Mouse (Mus musculus) hindbrain, embryonic 13.5 days (tissue): Measurements from ENCODE around the gene Atp8a1. TPM values are rescaled to one million over a fixed set of nuclear protein-coding genes. Genes with fewer than 3 reads are reported as not detected.
A peak's percentile ranks its signal among the peaks of the same experiment; 100 is the strongest.

Experiments used
- ATAC-seq: fragments of 200-750 bp; cut with Nextera tagmentation; 2 replicates; pipeline ENCODE4 v1.8.0; 2017; ENCODE audit warnings: moderate TSS enrichment; ENCODE audit not compliant: low FRiP score
- H3K27ac ChIP-seq: fragments of 300-500 bp; sonication (generic); 2 replicates; pipeline ENCODE4 v1.5.1; 2015; ENCODE audit warnings: inconsistent platforms, mild to moderate bottlenecking, moderate library complexity
- H3K27me3 ChIP-seq: fragments of 300-500 bp; sonication (generic); 2 replicates; pipeline ENCODE4 v1.6.1; 2015; ENCODE audit warnings: mild to moderate bottlenecking, inconsistent platforms
- H3K36me3 ChIP-seq: fragments of 300-500 bp; sonication (generic); 2 replicates; pipeline ENCODE4 v1.6.1; 2015; ENCODE audit warnings: mild to moderate bottlenecking, inconsistent platforms
- H3K4me1 ChIP-seq: fragments of 300-500 bp; sonication (generic); replicated peaks from 2 replicates; pipeline ENCODE4 v1.6.1; 2015; ENCODE audit warnings: inconsistent platforms
- H3K4me2 ChIP-seq: fragments of 300-500 bp; sonication (generic); 2 replicates; pipeline ENCODE4 v1.6.1; 2015; ENCODE audit warnings: inconsistent platforms, mild to moderate bottlenecking, moderate library complexity
- H3K4me3 ChIP-seq: fragments of 300-500 bp; sonication (generic); 2 replicates; pipeline ENCODE4 v1.5.1; 2015; ENCODE audit warnings: mild to moderate bottlenecking, inconsistent platforms
- H3K9ac ChIP-seq: fragments of 300-500 bp; sonication (generic); 2 replicates; pipeline ENCODE4 v1.6.1; 2015; ENCODE audit warnings: mild to moderate bottlenecking, inconsistent platforms
- H3K9me3 ChIP-seq: fragments of 300-500 bp; sonication (generic); 2 replicates; pipeline ENCODE4 v1.6.1; 2016; ENCODE audit warnings: inconsistent platforms
- WGBS: fragments of 180-500 bp; shearing (Covaris S2); methylation state at CpG from one replicate; pipeline ENCODE4 v1.1.7; 2015; 5-methylcytosine and 5-hydroxymethylcytosine counted together
- polyA plus RNA-seq: library from polyadenylated mRNA; unstranded; fragments of >200 nt; fragmentation: Nextera tagmentation; extraction: Ambion mirVana; gene quantifications from 2 replicates; pipeline ENCODE4 v1.2.1, GENCODE M21; 2015

Gene Atp8a1
- polyA plus RNA-seq, 1 experiment from 2014 or later: 43.8 TPM

- 65% methylated on average over 5 of the region's 5 CpGs for WGBS
- no peak for ATAC-seq
Observed at GRCm38 (mm10) chr5:67654572-67654971, 192.7 kb downstream of the Atp8a1 start.

DNA sequence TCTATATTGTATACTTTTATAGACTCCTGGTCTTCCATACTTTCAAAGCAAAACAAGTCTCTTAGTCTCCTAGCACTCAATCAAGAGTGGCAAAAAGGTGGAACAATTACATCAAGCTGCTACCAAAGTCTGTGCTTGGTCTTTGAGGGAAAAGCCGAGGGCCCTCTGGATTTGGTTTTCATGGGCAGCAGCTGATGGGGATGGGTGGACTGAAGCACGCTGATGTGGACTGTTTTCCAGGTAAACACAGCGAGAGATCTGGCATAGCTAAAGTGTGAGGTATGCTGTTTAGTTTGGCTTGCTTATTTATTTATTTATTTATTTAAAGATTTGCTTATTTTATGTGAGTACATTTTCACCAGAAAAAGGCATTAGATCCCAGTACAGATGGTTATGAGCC, 193.7 kb downstream of the Atp8a1 start:
- H3K36me3 ChIP-seq: peaks cover 52% of the 10 kb centered on the region
- ATAC-seq: no peak
- H3K4me3 ChIP-seq: no peak overlapping the region
- peaks cover 6% of the 10 kb centered on the region; the same call in 1 of the 2 replicates for H3K4me1 ChIP-seq
- 97% methylated on average over 3 of the region's 3 CpGs for WGBS
- H3K27me3 ChIP-seq: peaks cover 22% of the 10 kb centered on the region
- no peak overlapping the region for H3K4me2 ChIP-seq
- no peaks in the 10 kb centered on the region for H3K9me3 ChIP-seq
- no peak overlapping the region for H3K9ac ChIP-seq
- no peak overlapping the region for H3K27ac ChIP-seq

More at GRCm38 (mm10) chr5:67654572-67654971, 192.7 kb downstream of the Atp8a1 start:
- Histone ChIP-seq H3K27ac (no peak overlapping the region), H3K4me3 (no peak overlapping the region), H3K9me3 (no peaks in the 10 kb centered on the region), H3K27me3 (peaks cover 31% of the 10 kb centered on the region), H3K36me3 (peaks cover 46% of the 10 kb centered on the region), H3K4me1 (peaks cover 6% of the 10 kb centered on the region; the same call in 1 of the 2 replicates), H3K4me2 (no peak overlapping the region), H3K9ac (no peak overlapping the region)

- Histone ChIP-seq H3K4me1 (peaks cover 6% of the 10 kb centered on the region; the same call in 1 of the 2 replicates), H3K4me2 (no peak overlapping the region), H3K36me3 (peaks cover 63% of the 10 kb centered on the region), H3K27me3 (peaks cover 22% of the 10 kb centered on the region), H3K4me3 (no peak overlapping the region), H3K9me3 (no peaks in the 10 kb centered on the region), H3K9ac (no peak overlapping the region), H3K27ac (no peak overlapping the region)
- ATAC-seq: no peak
- WGBS: 93% methylated on average over 4 of the region's 4 CpGs
Observed at GRCm38 (mm10) chr5:67652468-67652867, 194.8 kb downstream of the Atp8a1 start.

GRCm38 (mm10) chr5:67650021-67650420, 197.2 kb downstream of the Atp8a1 start:
- no peaks in the 10 kb centered on the region for H3K9me3 ChIP-seq
- H3K4me2 ChIP-seq: no peak overlapping the region
- H3K27ac ChIP-seq: no peak overlapping the region
- H3K9ac ChIP-seq: no peak overlapping the region
- peaks cover 18% of the 10 kb centered on the region for H3K27me3 ChIP-seq
- H3K4me3 ChIP-seq: no peak overlapping the region
- WGBS: 86% methylated on average over 5 of the region's 5 CpGs
- ATAC-seq: no peak
- peaks cover 73% of the 10 kb centered on the region for H3K36me3 ChIP-seq
- H3K4me1 ChIP-seq: no peaks in the 10 kb centered on the region

- WGBS: 96% methylated on average over 4 of the region's 4 CpGs
- no peak overlapping the region for H3K27ac ChIP-seq
- H3K27me3 ChIP-seq: peaks cover 15% of the 10 kb centered on the region; the same call in 1 of the 2 replicates
- H3K4me2 ChIP-seq: no peak overlapping the region
- no peaks in the 10 kb centered on the region for H3K9me3 ChIP-seq
- ATAC-seq: no peak
- peaks cover 73% of the 10 kb centered on the region for H3K36me3 ChIP-seq
- no peak overlapping the region for H3K9ac ChIP-seq
- H3K4me3 ChIP-seq: no peak overlapping the region
- no peaks in the 10 kb centered on the region for H3K4me1 ChIP-seq
Observed at GRCm38 (mm10) chr5:67649156-67649555, 198.1 kb downstream of the Atp8a1 start.

- Histone ChIP-seq H3K4me3 (no peak overlapping the region), H3K4me2 (no peak overlapping the region), H3K9me3 (no peaks in the 10 kb centered on the region), H3K36me3 (peaks cover 75% of the 10 kb centered on the region), H3K4me1 (no peaks in the 10 kb centered on the region), H3K27me3 (0 out of 2 replicates have a peak, but pooled peaks cover 11% of the 10 kb centered on the region), H3K27ac (no peak overlapping the region), H3K9ac (no peak overlapping the region)
- WGBS: 82% methylated on average over 21 of the region's 21 CpGs
- ATAC-seq: no peak
Observed at GRCm38 (mm10) chr5:67647568-67647967, 199.7 kb downstream of the Atp8a1 start.

- H3K9ac ChIP-seq: no peak overlapping the region
- peaks cover 72% of the 10 kb centered on the region for H3K36me3 ChIP-seq
- WGBS: 89% methylated on average over 20 of the region's 20 CpGs
- no peak for ATAC-seq
- no peaks in the 10 kb centered on the region for H3K4me1 ChIP-seq
- no peak overlapping the region for H3K4me3 ChIP-seq
- H3K4me2 ChIP-seq: no peak overlapping the region
- no peak overlapping the region for H3K27ac ChIP-seq
- 0 out of 2 replicates have a peak, but pooled peaks cover 11% of the 10 kb centered on the region for H3K27me3 ChIP-seq
- no peaks in the 10 kb centered on the region for H3K9me3 ChIP-seq
Observed at GRCm38 (mm10) chr5:67646756-67647529, 200.3 kb downstream of the Atp8a1 start.

- Histone ChIP-seq H3K9ac (no peak overlapping the region), H3K4me1 (0 out of 2 replicates have a peak, but pooled peaks cover 3% of the 10 kb centered on the region), H3K4me3 (no peak overlapping the region), H3K27ac (no peak overlapping the region), H3K9me3 (no peaks in the 10 kb centered on the region), H3K36me3 (peaks cover 42% of the 10 kb centered on the region), H3K27me3 (peaks cover 8% of the 10 kb centered on the region; the same call in 1 of the 2 replicates), H3K4me2 (no peak overlapping the region)
- no peak for ATAC-seq
- WGBS: 96% methylated on average over 5 of the region's 5 CpGs
Observed at GRCm38 (mm10) chr5:67643537-67644255, 203.5 kb downstream of the Atp8a1 start.

DNA sequence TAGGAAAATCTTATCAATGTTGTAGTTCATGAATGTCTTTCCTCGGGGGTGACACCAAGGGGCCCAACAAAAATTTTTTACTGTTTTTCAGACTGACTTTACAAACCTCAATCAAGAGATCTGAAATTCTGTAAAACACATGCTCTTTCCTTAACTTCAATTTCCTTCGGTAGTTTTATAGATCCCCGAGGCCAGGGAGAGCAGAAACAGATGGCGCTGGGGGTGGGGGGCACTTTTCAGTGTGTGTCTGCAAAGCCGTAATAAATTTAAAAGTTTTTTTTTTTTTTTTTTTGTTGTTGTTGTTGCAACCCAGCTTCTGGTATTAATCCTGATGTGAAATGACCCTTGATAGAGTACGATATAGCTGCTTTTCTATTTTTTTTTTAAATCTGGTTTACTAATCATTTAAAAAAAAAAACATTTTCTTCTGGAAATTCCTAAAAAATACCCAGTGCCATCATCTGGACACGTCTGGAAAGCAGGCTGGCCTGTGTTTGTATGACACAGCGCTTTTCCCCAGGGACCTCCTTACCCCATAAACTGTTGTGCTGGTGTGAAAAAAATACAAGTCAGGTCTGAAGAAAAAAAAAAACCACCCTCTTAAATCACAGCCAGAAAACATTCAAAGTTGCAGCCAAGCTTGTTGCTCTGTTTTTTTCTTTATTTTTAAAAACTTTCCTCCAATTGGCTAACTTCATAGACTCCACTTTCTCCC, 205.7 kb downstream of the Atp8a1 start:
- Histone ChIP-seq H3K4me2 (no peak overlapping the region), H3K9me3 (no peaks in the 10 kb centered on the region), H3K36me3 (peaks cover 31% of the 10 kb centered on the region), H3K27ac (no peak overlapping the region), H3K9ac (no peak overlapping the region), H3K27me3 (peaks cover 3% of the 10 kb centered on the region; the same call in 1 of the 2 replicates), H3K4me1 (0 out of 2 replicates have a peak, but pooled peaks cover 3% of the 10 kb centered on the region), H3K4me3 (no peak overlapping the region)
- no peak for ATAC-seq
- 57% methylated on average over 8 of the region's 8 CpGs for WGBS

DNA sequence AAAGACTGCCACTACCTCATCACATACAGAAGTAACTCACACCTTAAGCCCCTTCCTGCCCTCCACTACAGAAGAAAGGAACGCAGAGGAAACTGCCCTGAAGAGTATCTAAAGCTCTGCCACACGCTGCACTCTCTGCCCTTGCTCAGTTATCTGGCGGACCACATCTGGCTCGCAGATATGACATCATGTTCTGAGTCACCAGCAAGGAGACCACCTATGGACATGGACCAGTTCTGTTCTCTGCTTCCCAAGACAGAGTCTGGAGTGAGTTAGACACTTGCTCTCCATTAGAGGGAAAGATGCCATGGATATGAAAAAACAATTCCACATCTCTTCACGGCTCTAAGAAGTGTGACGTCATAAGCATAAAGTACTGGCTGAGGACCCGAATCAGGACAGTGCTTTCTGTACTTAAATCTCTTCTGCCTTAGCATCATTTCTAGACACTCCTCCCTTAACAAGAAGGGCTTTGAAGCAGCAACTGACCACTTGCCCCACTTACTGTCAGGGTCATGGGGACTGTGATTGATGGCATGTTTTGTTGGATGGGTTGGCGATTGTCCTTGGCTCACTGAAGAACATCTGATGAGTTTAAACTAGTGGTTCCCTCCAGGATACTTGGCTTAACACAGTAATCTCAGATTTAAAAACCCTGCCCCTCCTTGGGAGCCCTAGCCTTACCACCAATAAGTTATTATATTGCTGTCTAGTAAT, 206.5 kb downstream of the Atp8a1 start:
- Histone ChIP-seq H3K27me3 (peaks cover 3% of the 10 kb centered on the region; the same call in 1 of the 2 replicates), H3K9ac (no peak overlapping the region), H3K4me2 (no peak overlapping the region), H3K36me3 (peaks cover 31% of the 10 kb centered on the region), H3K4me3 (no peak overlapping the region), H3K4me1 (0 out of 2 replicates have a peak, but pooled peaks cover 3% of the 10 kb centered on the region), H3K9me3 (no peaks in the 10 kb centered on the region), H3K27ac (no peak overlapping the region)
- WGBS: 73% methylated on average over 8 of the region's 8 CpGs
- no peak for ATAC-seq

DNA sequence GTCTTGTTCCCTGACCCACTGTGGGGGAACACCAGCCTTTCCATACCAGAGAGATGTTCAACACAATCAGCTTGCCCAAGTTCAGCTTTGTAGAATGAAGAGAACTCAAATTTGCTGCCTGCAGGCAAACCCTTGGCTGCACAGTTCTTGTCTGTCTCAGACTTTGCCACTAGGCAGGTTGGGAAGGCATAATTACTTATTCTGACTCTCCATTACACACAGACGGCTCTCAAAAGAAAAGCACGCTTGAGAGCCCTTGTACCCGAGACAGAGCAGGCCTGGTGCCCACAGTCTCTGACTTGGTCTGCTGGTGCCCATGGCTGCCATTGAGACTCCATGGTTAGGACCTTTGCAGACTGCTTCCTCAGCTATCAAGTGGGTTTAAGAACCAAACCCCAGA, 212.9 kb downstream of the Atp8a1 start:
- H3K4me2 ChIP-seq: no peak overlapping the region
- peak overlapping the region; percentile 58 for H3K27ac ChIP-seq
- H3K4me3 ChIP-seq: no peak overlapping the region
- H3K4me1 ChIP-seq: peaks cover 16% of the 10 kb centered on the region
- peak; percentile 58; the same call in 1 of the 2 replicates for ATAC-seq
- WGBS: 10% methylated on average over 3 of the region's 3 CpGs
- no peaks in the 10 kb centered on the region for H3K27me3 ChIP-seq
- H3K9me3 ChIP-seq: no peaks in the 10 kb centered on the region
- H3K9ac ChIP-seq: no peak overlapping the region
- H3K36me3 ChIP-seq: peaks cover 13% of the 10 kb centered on the region
